Mouse (Mus musculus) hindbrain, embryonic 16.5 days (tissue): ENCODE results near the gene Lexm. TPM values are rescaled to one million over a fixed set of nuclear protein-coding genes. Genes with fewer than 3 reads are reported as not detected.
A peak's percentile ranks its signal among the peaks of the same experiment; 100 is the strongest.

Source experiments
- ATAC-seq: fragments of 200-750 bp; cut with Nextera tagmentation; 2 replicates; pipeline ENCODE4 v1.8.0; 2017; ENCODE audit warnings: moderate TSS enrichment, moderate library complexity
- H3K27ac ChIP-seq: fragments of 300-500 bp; sonication (generic); 2 replicates; pipeline ENCODE4 v1.5.1; 2014; ENCODE audit warnings: low read depth, mild to moderate bottlenecking, control low read depth, low read length, moderate library complexity
- H3K27me3 ChIP-seq: fragments of 300-500 bp; sonication (generic); replicated peaks from 2 replicates; pipeline ENCODE4 v1.6.1; 2014; ENCODE audit warnings: low read length; ENCODE audit not compliant: control insufficient read depth, insufficient read depth
- H3K36me3 ChIP-seq: fragments of 300-500 bp; sonication (generic); 2 replicates; pipeline ENCODE4 v1.6.1; 2014; ENCODE audit warnings: mild to moderate bottlenecking, low read length, moderate library complexity, mixed read lengths; ENCODE audit not compliant: control insufficient read depth, insufficient read depth
- H3K4me1 ChIP-seq: fragments of 300-500 bp; sonication (generic); 2 replicates; pipeline ENCODE4 v1.6.1; 2014; ENCODE audit warnings: low read depth, low read length; ENCODE audit not compliant: control insufficient read depth, insufficient read depth
- H3K4me2 ChIP-seq: fragments of 300-500 bp; sonication (generic); 2 replicates; pipeline ENCODE4 v1.6.1; 2014; ENCODE audit warnings: mild to moderate bottlenecking, low read length, control low read depth, moderate library complexity
- H3K4me3 ChIP-seq: fragments of 300-500 bp; sonication (generic); 2 replicates; pipeline ENCODE4 v1.5.1; 2014; ENCODE audit warnings: mild to moderate bottlenecking, low read length, control low read depth, moderate library complexity
- H3K9ac ChIP-seq: fragments of 300-500 bp; sonication (generic); 2 replicates; pipeline ENCODE4 v1.6.1; 2014; ENCODE audit warnings: low read depth, mild to moderate bottlenecking, control low read depth, low read length, moderate library complexity
- H3K9me3 ChIP-seq: fragments of 300-500 bp; sonication (generic); 2 replicates; pipeline ENCODE4 v1.6.1; 2014; ENCODE audit warnings: mild to moderate bottlenecking, low read length, moderate library complexity; ENCODE audit not compliant: control insufficient read depth
- WGBS: fragments of 180-500 bp; shearing (Covaris S2); extraction: QIAGEN DNeasy Blood & Tissue Kit; methylation state at CpG from one replicate; pipeline ENCODE4 v1.1.7; 2014; 5-methylcytosine and 5-hydroxymethylcytosine counted together
- polyA plus RNA-seq: library from polyadenylated mRNA; unstranded; fragments of >200 nt; fragmentation: Nextera tagmentation; extraction: Ambion mirVana; gene quantifications from 2 replicates; pipeline ENCODE4 v1.2.1, GENCODE M21; 2015

Lexm gene
- polyA plus RNA-seq, 1 experiment from 2014 or later: not detected

- WGBS: 3% methylated on average over 40 of the region's 40 CpGs
- peak within 1 kb of the TSS; percentile 62 for H3K4me3 ChIP-seq
- peak; percentile 98 for ATAC-seq
- H3K27me3 ChIP-seq: no peaks in the 10 kb centered on the region
- peak within 1 kb of the TSS; percentile 76 for H3K27ac ChIP-seq
- no peaks in the 10 kb centered on the region for H3K9me3 ChIP-seq
- H3K4me2 ChIP-seq: peak within 1 kb of the TSS; percentile 97
- H3K9ac ChIP-seq: peak within 1 kb of the TSS; percentile 77
- peaks cover 8% of the 10 kb centered on the region for H3K4me1 ChIP-seq
- no peaks in the 10 kb centered on the region for H3K36me3 ChIP-seq
Observed at GRCm38 (mm10) chr4:106650833-106651527, 33.9 kb upstream of the Lexm start, which contains the start of gene Pars2. TSS of gene Pars2 (plus strand) at chr4:106651069.

GRCm38 (mm10) chr4:106647137-106647536, 30.1 kb upstream of the Lexm start:
- ATAC-seq: no peak
- no peaks in the 10 kb centered on the region for H3K36me3 ChIP-seq
- 78% methylated on average over 6 of the region's 6 CpGs for WGBS

GRCm38 (mm10) chr4:106645797-106646196, 28.8 kb upstream of the Lexm start:
- H3K4me3 ChIP-seq: no peak overlapping the region
- no peak overlapping the region for H3K27ac ChIP-seq
- no peaks in the 10 kb centered on the region for H3K27me3 ChIP-seq
- no peaks in the 10 kb centered on the region for H3K9me3 ChIP-seq
- H3K4me1 ChIP-seq: no peaks in the 10 kb centered on the region
- no peak overlapping the region for H3K9ac ChIP-seq
- no peak for ATAC-seq
- no peak overlapping the region for H3K4me2 ChIP-seq
- no peaks in the 10 kb centered on the region for H3K36me3 ChIP-seq
- WGBS: 68% methylated on average over 5 of the region's 5 CpGs

More at GRCm38 (mm10) chr4:106647137-106647536, 30.1 kb upstream of the Lexm start:
- H3K4me3 ChIP-seq: no peak overlapping the region
- no peaks in the 10 kb centered on the region for H3K27me3 ChIP-seq
- no peak overlapping the region for H3K9ac ChIP-seq
- H3K27ac ChIP-seq: no peak overlapping the region
- H3K4me2 ChIP-seq: no peak overlapping the region
- H3K9me3 ChIP-seq: no peaks in the 10 kb centered on the region
- peaks cover 8% of the 10 kb centered on the region for H3K4me1 ChIP-seq

GRCm38 (mm10) chr4:106644218-106644610, 27.2 kb upstream of the Lexm start:
- Histone ChIP-seq H3K36me3 (no peaks in the 10 kb centered on the region), H3K4me1 (no peaks in the 10 kb centered on the region), H3K27me3 (no peaks in the 10 kb centered on the region), H3K4me2 (no peak overlapping the region), H3K27ac (no peak overlapping the region), H3K4me3 (no peak overlapping the region), H3K9me3 (no peaks in the 10 kb centered on the region), H3K9ac (no peak overlapping the region)
- ATAC-seq: no peak
- 76% methylated on average over 6 of the region's 6 CpGs for WGBS

GRCm38 (mm10) chr4:106643483-106644217, 26.6 kb upstream of the Lexm start:
- H3K4me2 ChIP-seq: no peak overlapping the region
- no peaks in the 10 kb centered on the region for H3K9me3 ChIP-seq
- no peak for ATAC-seq
- no peak overlapping the region for H3K27ac ChIP-seq
- H3K27me3 ChIP-seq: no peaks in the 10 kb centered on the region
- no peaks in the 10 kb centered on the region for H3K36me3 ChIP-seq
- H3K9ac ChIP-seq: no peak overlapping the region
- 44% methylated on average over 8 of the region's 8 CpGs for whole genome bisulfite sequencing
- no peak overlapping the region for H3K4me3 ChIP-seq
- H3K4me1 ChIP-seq: no peaks in the 10 kb centered on the region

GRCm38 (mm10) chr4:106634086-106634479, 17.0 kb upstream of the Lexm start:
- Histone ChIP-seq H3K4me3 (no peak overlapping the region), H3K27ac (peak overlapping the region; percentile 78), H3K36me3 (no peaks in the 10 kb centered on the region), H3K9ac (0 out of 2 replicates have a peak overlapping the region, but pooled peaks have one; percentile 39), H3K4me2 (peak overlapping the region; percentile 35; the same call in 1 of the 2 replicates), H3K4me1 (peaks cover 27% of the 10 kb centered on the region), H3K9me3 (no peaks in the 10 kb centered on the region), H3K27me3 (no peaks in the 10 kb centered on the region)
- 17% methylated on average over 6 of the region's 9 CpGs for WGBS
- ATAC-seq: peak; percentile 26; the same call in 1 of the 2 replicates

- H3K9ac ChIP-seq: peak overlapping the region; percentile 39; the same call in 1 of the 2 replicates
- H3K27ac ChIP-seq: peak overlapping the region; percentile 78
- 23% methylated on average over 8 of the region's 8 CpGs for WGBS
- ATAC-seq: no peak
- peaks cover 27% of the 10 kb centered on the region for H3K4me1 ChIP-seq
- H3K27me3 ChIP-seq: no peaks in the 10 kb centered on the region
- no peak overlapping the region for H3K4me3 ChIP-seq
- H3K9me3 ChIP-seq: no peaks in the 10 kb centered on the region
- peak overlapping the region; percentile 35; the same call in 1 of the 2 replicates for H3K4me2 ChIP-seq
- no peaks in the 10 kb centered on the region for H3K36me3 ChIP-seq
Observed at GRCm38 (mm10) chr4:106633281-106634085, 16.4 kb upstream of the Lexm start.

- ATAC-seq: no peak
- H3K36me3 ChIP-seq: no peaks in the 10 kb centered on the region
- no peak overlapping the region for H3K4me2 ChIP-seq
- no peaks in the 10 kb centered on the region for H3K27me3 ChIP-seq
- no peak overlapping the region for H3K4me3 ChIP-seq
- peaks cover 27% of the 10 kb centered on the region for H3K4me1 ChIP-seq
- no peaks in the 10 kb centered on the region for H3K9me3 ChIP-seq
- no peak overlapping the region for H3K9ac ChIP-seq
- WGBS: no CpG with 5 or more reads among the region's 3 CpGs
- no peak overlapping the region for H3K27ac ChIP-seq
Observed at GRCm38 (mm10) chr4:106632313-106632712, 15.3 kb upstream of the Lexm start.
